Mouse (Mus musculus) MEL (cell line): ENCODE results near the gene Spats2. TPM values are rescaled to one million over a fixed set of nuclear protein-coding genes. Genes with fewer than 3 reads are reported as not detected.

Source experiments
- DNase-seq: peaks from one replicate; pipeline ENCODE4 v3.0.0; 2011; ENCODE audit warnings: low read depth, low spot score
- H3K27ac ChIP-seq: 2 replicates; pipeline ENCODE4 v1.5.1; 2012; ENCODE audit warnings: low read depth, mild to moderate bottlenecking, control low read depth, low read length, moderate library complexity; ENCODE audit not compliant: control insufficient read depth
- H3K27me3 ChIP-seq, 2 experiments: fragments of 150-350 bp in 1 of 2; sonication (generic) in 1 of 2; 2 replicates each; pipeline ENCODE4 v1.6.1; 2012; ENCODE audit warnings: low read length in 2 of 2, mild to moderate bottlenecking in 2 of 2, improper control_type of control experiment in 1 of 2, moderate library complexity in 1 of 2; ENCODE audit not compliant: insufficient read depth in 2 of 2, control insufficient read depth in 1 of 2
- H3K36me3 ChIP-seq, 2 experiments: 2 replicates each; pipeline ENCODE4 v1.6.1; 2012 to 2014; ENCODE audit warnings: low read length in 2 of 2, improper control_type of control experiment in 1 of 2, inconsistent platforms in 1 of 2, mild to moderate bottlenecking in 1 of 2; ENCODE audit not compliant: insufficient read depth in 2 of 2, control insufficient read depth in 1 of 2
- H3K4me1 ChIP-seq, 2 experiments: fragments of 150-350 bp in 1 of 2; sonication (generic) in 1 of 2; 2 replicates each; pipeline ENCODE4 v1.6.1; 2012; ENCODE audit warnings: low read length in 2 of 2, improper control_type of control experiment in 1 of 2, mild to moderate bottlenecking in 1 of 2; ENCODE audit not compliant: insufficient read depth in 2 of 2, control insufficient read depth in 1 of 2
- H3K4me3 ChIP-seq, 2 experiments: fragments of 150-350 bp in 1 of 2; sonication (generic) in 1 of 2; 2 replicates each; pipeline ENCODE4 v1.5.1; 2012; ENCODE audit warnings: low read depth in 2 of 2, low read length in 2 of 2, mild to moderate bottlenecking in 2 of 2, moderate library complexity in 2 of 2, control low read depth in 1 of 2, improper control_type of control experiment in 1 of 2; ENCODE audit not compliant: control insufficient read depth in 1 of 2, insufficient read depth in 1 of 2
- H3K79me2 ChIP-seq: 2 replicates; pipeline ENCODE4 v1.6.1; 2012; ENCODE audit warnings: mild to moderate bottlenecking, low read length, moderate library complexity; ENCODE audit not compliant: control insufficient read depth, poor library complexity, insufficient read depth
- H3K9ac ChIP-seq: 2 replicates; pipeline ENCODE4 v1.6.1; 2012; ENCODE audit warnings: low read depth, mild to moderate bottlenecking, control low read depth, low read length, moderate library complexity; ENCODE audit not compliant: control insufficient read depth, poor library complexity, severe bottlenecking
- H3K9me3 ChIP-seq: fragments of 150-350 bp; sonication (generic); replicated peaks from 2 replicates; pipeline ENCODE4 v1.6.1; 2012; ENCODE audit warnings: mild to moderate bottlenecking, low read length, improper control_type of control experiment, moderate library complexity; ENCODE audit not compliant: insufficient read depth
- BHLHE40 ChIP-seq: IDR thresholded peaks from 2 replicates; pipeline ENCODE4 v1.6.1; 2012; ENCODE audit warnings: low read depth, mild to moderate bottlenecking, inconsistent platforms, low read length, improper control_type of control experiment, borderline replicate concordance
- CHD1 ChIP-seq: IDR thresholded peaks from 2 replicates; pipeline ENCODE4 v1.6.1; 2012; ENCODE audit warnings: low read depth, mild to moderate bottlenecking, inconsistent platforms, low read length, improper control_type of control experiment
- EP300 ChIP-seq, 2 experiments: IDR thresholded peaks; 2 replicates each; pipeline ENCODE4 v1.6.1; 2011; ENCODE audit warnings: improper control_type of control experiment in 2 of 2, low read length in 2 of 2, low read depth in 1 of 2, mild to moderate bottlenecking in 1 of 2
- GABPA ChIP-seq: IDR thresholded peaks from 2 replicates; pipeline ENCODE4 v1.6.1; 2012; ENCODE audit warnings: low read depth, mild to moderate bottlenecking, inconsistent platforms, low read length, improper control_type of control experiment, moderate library complexity
- GATA1 ChIP-seq: IDR thresholded peaks from 2 replicates; pipeline ENCODE4 v1.6.1; 2011; ENCODE audit warnings: low read depth, low read length, improper control_type of control experiment
- MAFK ChIP-seq: IDR thresholded peaks from 2 replicates; pipeline ENCODE4 v1.6.1; 2011; ENCODE audit warnings: low read depth, mild to moderate bottlenecking, low read length, improper control_type of control experiment, borderline replicate concordance
- MAX ChIP-seq: IDR thresholded peaks from 2 replicates; pipeline ENCODE4 v1.6.1; 2011; ENCODE audit warnings: low read length, improper control_type of control experiment
- MEF2A ChIP-seq: IDR thresholded peaks from 2 replicates; pipeline ENCODE4 v1.6.1; 2014; ENCODE audit warnings: low read depth, mild to moderate bottlenecking, inconsistent platforms, low read length, improper control_type of control experiment; ENCODE audit not compliant: poor library complexity, insufficient replicate concordance, severe bottlenecking; ENCODE audit errors: extremely low read depth
- MXI1 ChIP-seq: IDR thresholded peaks from 2 replicates; pipeline ENCODE4 v1.6.1; 2011; ENCODE audit warnings: mild to moderate bottlenecking, low read depth, low read length, improper control_type of control experiment
- MYB ChIP-seq: IDR thresholded peaks from 2 replicates; pipeline ENCODE4 v1.6.1; 2011; ENCODE audit warnings: mild to moderate bottlenecking, low read depth, low read length, improper control_type of control experiment
- NELFE ChIP-seq: IDR thresholded peaks from 2 replicates; pipeline ENCODE4 v1.6.1; 2011; ENCODE audit warnings: low read depth, low read length, improper control_type of control experiment
- NRF1 ChIP-seq: IDR thresholded peaks from 2 replicates; pipeline ENCODE4 v1.6.1; 2014; ENCODE audit warnings: low read depth, mild to moderate bottlenecking, inconsistent platforms, low read length, improper control_type of control experiment, moderate library complexity; ENCODE audit not compliant: poor library complexity, insufficient read depth, severe bottlenecking
- POLR2A ChIP-seq, 2 experiments: IDR thresholded peaks; 2 replicates each; pipeline ENCODE4 v1.6.1; 2011 to 2012; ENCODE audit warnings: low read length in 2 of 2, mild to moderate bottlenecking in 2 of 2, control low read depth in 1 of 2, improper control_type of control experiment in 1 of 2, low read depth in 1 of 2, moderate library complexity in 1 of 2; ENCODE audit not compliant: control insufficient read depth in 1 of 2, insufficient read depth in 1 of 2, poor library complexity in 1 of 2
- RAD21 ChIP-seq: IDR thresholded peaks from 2 replicates; pipeline ENCODE4 v1.6.1; 2011; ENCODE audit warnings: mild to moderate bottlenecking, low read depth, low read length, improper control_type of control experiment
- RCOR1 ChIP-seq: IDR thresholded peaks from 2 replicates; pipeline ENCODE4 v1.6.1; 2012; ENCODE audit warnings: low read depth, mild to moderate bottlenecking, inconsistent platforms, low read length, improper control_type of control experiment
- SMC3 ChIP-seq: IDR thresholded peaks from 2 replicates; pipeline ENCODE4 v1.6.1; 2011; ENCODE audit warnings: low read depth, low read length, improper control_type of control experiment
- TBP ChIP-seq: IDR thresholded peaks from 2 replicates; pipeline ENCODE4 v1.8.0; 2011; ENCODE audit warnings: low read depth, low read length, improper control_type of control experiment
- TCF12 ChIP-seq: IDR thresholded peaks from 2 replicates; pipeline ENCODE4 v1.6.1; 2014; ENCODE audit warnings: low read depth, mild to moderate bottlenecking, inconsistent platforms, low read length, improper control_type of control experiment, moderate library complexity
- UBTF ChIP-seq: IDR thresholded peaks from 2 replicates; pipeline ENCODE4 v1.6.1; 2012; ENCODE audit warnings: low read depth, mild to moderate bottlenecking, inconsistent platforms, low read length, improper control_type of control experiment, moderate library complexity, borderline replicate concordance; ENCODE audit not compliant: insufficient read depth
- USF1 ChIP-seq: IDR thresholded peaks from 2 replicates; pipeline ENCODE4 v1.6.1; 2014; ENCODE audit warnings: low read depth, mild to moderate bottlenecking, inconsistent platforms, low read length, improper control_type of control experiment, moderate library complexity
- USF2 ChIP-seq, 2 experiments: IDR thresholded peaks; 2 replicates each; pipeline ENCODE4 v1.6.1; 2011 to 2012; ENCODE audit warnings: improper control_type of control experiment in 2 of 2, low read length in 2 of 2, borderline replicate concordance in 1 of 2, inconsistent platforms in 1 of 2, low read depth in 1 of 2, mild to moderate bottlenecking in 1 of 2; ENCODE audit not compliant: insufficient read depth in 1 of 2
- ZC3H11A ChIP-seq: IDR thresholded peaks from 2 replicates; pipeline ENCODE4 v1.6.1; 2012; ENCODE audit warnings: low read depth, mild to moderate bottlenecking, inconsistent platforms, low read length, improper control_type of control experiment
- polyA plus RNA-seq, 2 experiments: library from polyadenylated mRNA; stranded (reverse) in 1 of 2; unstranded in 1 of 2; fragments of >175 nt in 1 of 2; fragments of >200 nt in 1 of 2; gene quantifications; 2 replicates each; pipeline versions ENCODE4 v1.2.1 to v1.2.4; 2012; ENCODE audit warnings: low replicate concordance in 2 of 2, low read depth in 1 of 2; ENCODE audit not compliant: insufficient read length in 2 of 2, insufficient read depth in 1 of 2, missing spikeins in 1 of 2
- total RNA-seq: library from RNA; depleted of rRNA; stranded (reverse); fragments of 300-350 nt; gene quantifications from 2 replicates; pipeline ENCODE4 v1.2.3, GENCODE M21; 2012

Spats2 gene
- total and polyA plus RNA-seq, 3 experiments = 8.2 to 24.5 TPM; not detected in 1

DNA sequence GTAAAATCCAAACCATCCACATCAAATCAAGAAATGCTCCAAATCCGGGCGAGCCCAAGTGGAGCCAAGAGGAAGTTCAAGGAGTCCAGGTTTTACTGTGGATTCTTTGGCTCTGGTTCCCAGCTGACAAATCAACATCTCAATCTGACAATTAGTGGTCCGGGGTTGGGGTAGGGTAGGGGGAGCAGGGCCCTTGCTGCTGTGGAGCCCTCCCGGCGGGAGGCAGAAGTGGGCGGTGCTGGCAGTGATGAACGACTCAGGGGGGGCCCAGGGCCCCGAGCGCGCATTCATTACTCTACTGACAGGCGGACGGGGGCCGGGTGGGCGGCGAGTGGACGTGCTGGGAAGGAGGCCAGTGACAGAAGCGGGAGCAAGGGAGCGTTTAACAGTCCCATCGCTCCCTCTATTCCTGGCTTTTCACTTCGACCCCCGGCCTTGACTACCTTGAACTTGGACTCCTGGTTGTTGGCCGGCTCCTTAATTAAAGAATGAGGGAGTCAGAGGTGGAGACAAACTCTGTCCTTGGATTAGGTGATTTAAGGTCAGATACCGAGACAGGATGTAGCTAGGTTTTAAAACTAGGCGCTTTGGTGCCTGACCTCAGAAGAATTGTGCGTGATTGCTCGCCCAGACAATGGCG is 31.0 kb upstream of the Spats2 start:
- Histone ChIP-seq H3K27me3 (no peaks in the 10 kb centered on the region), H3K79me2 (peaks cover 1% of the 10 kb centered on the region; the same call in 1 of the 2 replicates), H3K4me3 (no peak overlapping the region), H3K9me3 (no peaks in the 10 kb centered on the region), H3K4me1 (peaks cover 0 to 13% of the 10 kb centered on the region in 2 experiments; a peak in 2 of 4 replicates), H3K9ac (no peak overlapping the region), H3K36me3 (peaks cover 0 to 11% of the 10 kb centered on the region in 2 experiments; a peak in 2 of 4 replicates), H3K27ac (no peak overlapping the region)
- no peak for DNase-seq
- TF ChIP-seq USF1 (no peak), MYB (no peak), MAX (no peak), ZC3H11A (no peak), NRF1 (no peak), MAFK (no peak), MEF2A (no peak), MXI1 (no peak), BHLHE40 (no peak), TCF12 (no peak), TBP (no peak), USF2 (IDR thresholded peaks at IDR 0.05; ENCODE audit: borderline replicate concordance in 1 of 2, insufficient read depth in 1 of 2, low read depth in 1 of 2, low read length in 2 of 2) (no peak)

DNA sequence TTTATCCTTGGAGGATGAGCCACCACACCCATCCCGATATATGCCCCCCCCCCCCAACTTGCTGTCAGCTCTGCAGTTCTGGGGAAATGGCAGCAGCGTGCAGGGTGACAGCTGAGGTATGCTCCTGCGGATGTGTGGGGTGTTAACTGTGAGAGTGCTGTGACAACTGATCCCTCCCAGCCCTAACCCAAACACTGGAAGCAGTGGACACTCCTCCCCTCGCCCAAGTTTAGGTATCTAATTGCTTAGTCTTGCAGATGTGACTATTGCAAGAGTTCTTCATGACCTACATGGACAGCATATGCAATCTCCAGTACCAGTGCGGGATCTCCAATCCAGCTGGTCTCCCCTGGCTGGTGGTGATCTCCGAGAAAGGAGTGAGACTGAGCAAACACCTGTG is 30.4 kb upstream of the Spats2 start:
- Histone ChIP-seq H3K27me3 (no peaks in the 10 kb centered on the region), H3K9me3 (no peaks in the 10 kb centered on the region)
- TF ChIP-seq CHD1 (no peak), GABPA (no peak), SMC3 (no peak), USF2 (IDR thresholded peaks at IDR 0.05; ENCODE audit: borderline replicate concordance in 1 of 2, insufficient read depth in 1 of 2, low read depth in 1 of 2, low read length in 2 of 2) (no peak), MEF2A (no peak), GATA1 (no peak), EP300 (IDR thresholded peaks at IDR 0.05; ENCODE audit: low read depth in 1 of 2, low read length in 2 of 2) (no peak), RCOR1 (no peak), NELFE (no peak), POLR2A (IDR thresholded peaks at IDR 0.05; ENCODE audit: control insufficient read depth in 1 of 2, insufficient read depth in 1 of 2, low read depth in 1 of 2, low read length in 2 of 2, poor library complexity in 1 of 2) (no peak), UBTF (no peak), BHLHE40 (no peak), RAD21 (no peak), MAFK (no peak), NRF1 (no peak)

More for the DNA sequence above, 30.4 kb upstream of the Spats2 start:
- peaks cover 1% of the 10 kb centered on the region; the same call in 1 of the 2 replicates for H3K79me2 ChIP-seq
- no peak overlapping the region for H3K9ac ChIP-seq
- no peak for DNase-seq
- H3K4me1 ChIP-seq = peaks cover 0 to 15% of the 10 kb centered on the region in 2 experiments; a peak in 2 of 4 replicates
- H3K36me3 ChIP-seq = peaks cover 0 to 11% of the 10 kb centered on the region in 2 experiments; a peak in 2 of 4 replicates
- no peak overlapping the region for H3K27ac ChIP-seq
- no peak overlapping the region for H3K4me3 ChIP-seq
